Mouse (Mus musculus): ENCODE measurements around the gene Flot2. TPM values are rescaled to one million over a fixed set of nuclear protein-coding genes. Genes with fewer than 3 reads are reported as not detected.

The Flot2 gene
- polyA plus RNA-seq, 1 experiment from 2014 or later: 143 TPM

DNA sequence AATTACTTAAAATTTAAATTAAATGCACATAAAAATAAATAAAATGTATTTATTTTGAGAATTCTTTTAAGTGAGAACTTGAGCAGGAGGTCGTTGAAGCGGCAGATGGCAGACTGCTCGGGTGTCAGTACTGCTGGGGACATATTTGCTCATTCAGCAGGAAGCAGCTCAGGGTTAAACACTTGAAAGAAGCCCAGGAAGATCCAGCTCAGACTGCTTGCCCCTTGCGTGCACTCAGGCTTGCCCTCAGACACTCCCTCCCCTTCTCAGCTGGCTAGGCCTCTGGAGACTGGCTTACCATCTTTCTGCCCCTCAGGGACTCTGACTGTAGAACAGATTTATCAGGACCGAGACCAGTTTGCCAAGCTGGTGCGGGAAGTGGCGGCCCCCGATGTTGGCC lies 19.2 kb downstream of the Flot2 start:
- CTCF ChIA-PET: interaction anchor here (1.0 to 1.3 kb wide), 2 partner anchors 116 to 120 kb away, joined by 3 read pairs; partner anchors contain the start of genes Nek8 and Tlcd1
- TF ChIP-seq CTCF (IDR thresholded peaks at IDR 0.05): no peak
- no peaks in the 10 kb centered on the region for H3K27me3 ChIP-seq
- POLR2A ChIA-PET: interaction anchor here (0.6 to 1.2 kb wide), 2 partner anchors 23 to 53 kb away, joined by 3 read pairs; partner anchors contain the start of gene Eral1
- in situ Hi-C loops (cut with MboI; ENCODE audit: low pct_unique_long_range_greater_than_20kb): loop anchor here (5.0 kb wide), 1 partner anchor 100 kb away; no protein-coding TSS in a partner anchor
- ATAC-seq (no peak), DNase-seq (ENCODE audit: low read depth, low spot score) (no peak)

- ATAC-seq: peak; percentile 55
- in situ Hi-C loops (cut with MboI; ENCODE audit: low pct_unique_long_range_greater_than_20kb): loop anchor here (5.0 kb wide), 1 partner anchor 97 kb away; no protein-coding TSS in a partner anchor
- POLR2A ChIA-PET: interaction anchor here (0.9 kb wide), 1 partner anchor 15 kb away, joined by 3 read pairs; no protein-coding TSS in a partner anchor
- CTCF ChIA-PET: interaction anchor here (0.8 kb wide), 2 partner anchors 92 to 116 kb away, joined by 3 read pairs; no protein-coding TSS in a partner anchor
- DNase-seq (ENCODE audit: low read depth, low spot score): no peak
- no peak for TF ChIP-seq CTCF (IDR thresholded peaks at IDR 0.05)
- H3K27me3 ChIP-seq: no peaks in the 10 kb centered on the region
Measured at GRCm38 (mm10) chr11:78059833-78060757, 22.4 kb downstream of the Flot2 start.

GRCm38 (mm10) chr11:78062563-78062962 lies 24.8 kb downstream of the Flot2 start:
- H3K27me3 ChIP-seq: no peaks in the 10 kb centered on the region
- no peak for TF ChIP-seq CTCF (IDR thresholded peaks at IDR 0.05)
- CTCF ChIA-PET: no interaction called here
- in situ Hi-C loops (cut with MboI; ENCODE audit: low pct_unique_long_range_greater_than_20kb): no loop called here
- DNase-seq (ENCODE audit: low read depth, low spot score) (no peak), ATAC-seq (no peak)
- POLR2A ChIA-PET: no interaction called here

DNA sequence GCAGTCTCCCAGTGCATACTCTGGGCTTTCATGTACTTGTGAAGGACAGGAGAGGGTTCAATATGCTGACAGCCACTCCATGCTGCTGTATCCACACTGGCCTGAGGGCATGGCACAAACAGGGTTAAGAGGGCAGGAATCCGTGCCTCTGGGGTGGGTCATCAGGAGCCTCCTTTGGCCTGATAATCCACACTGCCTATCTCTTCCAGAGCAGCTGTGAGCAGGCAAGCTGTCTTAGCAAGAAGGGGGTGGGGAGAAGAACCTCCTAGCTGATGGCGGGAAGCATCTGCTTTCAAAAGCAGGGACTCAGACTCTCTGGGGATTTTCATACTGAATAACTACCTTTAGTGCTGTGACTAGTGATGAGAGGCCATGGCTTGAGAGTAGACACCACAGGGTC lies 28.2 kb downstream of the Flot2 start:
- ChIA-PET CTCF (no interaction called here), POLR2A (interaction anchor here (0.7 kb wide), 1 partner anchor 18 kb away, joined by 3 read pairs; no protein-coding TSS in a partner anchor)
- ATAC-seq (no peak), DNase-seq (ENCODE audit: low read depth, low spot score) (no peak)
- in situ Hi-C loops (cut with MboI; ENCODE audit: low pct_unique_long_range_greater_than_20kb): no loop called here
- no peak for TF ChIP-seq CTCF (IDR thresholded peaks at IDR 0.05)
- no peaks in the 10 kb centered on the region for H3K27me3 ChIP-seq

DNA sequence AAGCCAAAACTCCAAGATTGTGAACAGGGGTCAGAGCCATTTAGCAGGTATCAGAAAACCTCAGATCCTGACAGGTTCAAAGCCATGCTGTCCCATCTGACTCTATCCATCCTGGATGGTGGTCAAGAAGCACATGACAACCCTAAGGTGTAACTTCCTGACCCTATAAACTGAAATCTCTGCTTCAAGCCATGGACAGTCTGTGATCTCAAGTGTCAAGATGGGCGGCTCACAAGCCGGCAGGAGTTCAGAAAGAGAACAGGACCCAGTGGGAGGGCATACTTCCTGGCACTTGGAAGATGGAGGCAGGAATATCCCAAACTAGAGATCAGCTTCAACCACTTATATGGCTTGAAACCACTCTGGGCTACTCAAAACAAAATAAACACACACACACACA lies 28.9 kb downstream of the Flot2 start:
- no peak for DNase-seq (ENCODE audit: low read depth, low spot score)
- ATAC-seq: no peak
- POLR2A ChIA-PET: no interaction called here
- H3K27me3 ChIP-seq: no peaks in the 10 kb centered on the region
- CTCF ChIA-PET: no interaction called here
- TF ChIP-seq CTCF (IDR thresholded peaks at IDR 0.05): no peak
- in situ Hi-C loops (cut with MboI; ENCODE audit: low pct_unique_long_range_greater_than_20kb): no loop called here

- CTCF ChIA-PET: no interaction called here
- DNase-seq (ENCODE audit: low read depth, low spot score) (no peak), ATAC-seq (no peak)
- no peak for TF ChIP-seq CTCF (IDR thresholded peaks at IDR 0.05)
- in situ Hi-C loops (cut with MboI; ENCODE audit: low pct_unique_long_range_greater_than_20kb): no loop called here
- POLR2A ChIA-PET: no interaction called here
- H3K27me3 ChIP-seq: no peaks in the 10 kb centered on the region
Measured at GRCm38 (mm10) chr11:78067566-78067965, 29.8 kb downstream of the Flot2 start.

DNA sequence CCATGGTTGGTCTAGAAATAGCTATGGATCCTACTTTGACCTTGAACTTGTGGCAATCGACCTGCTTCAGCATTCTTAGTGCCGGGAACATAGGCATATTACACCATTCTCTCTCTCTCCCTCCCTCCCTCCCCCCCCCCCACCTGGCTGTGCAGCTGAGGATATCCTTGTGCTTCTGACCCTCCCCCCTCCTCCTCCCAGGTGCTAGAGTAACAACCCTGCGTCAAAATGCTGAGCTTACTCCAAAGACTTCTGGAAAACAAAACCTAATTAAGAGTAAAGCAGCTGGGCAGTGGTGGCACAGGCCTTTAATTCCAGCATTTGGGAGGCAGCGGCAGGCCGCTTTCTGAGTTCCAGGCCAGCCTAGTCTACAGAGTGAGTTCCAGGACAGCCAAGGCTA lies 31.4 kb downstream of the Flot2 start:
- no peak for TF ChIP-seq CTCF (IDR thresholded peaks at IDR 0.05)
- no peaks in the 10 kb centered on the region for H3K27me3 ChIP-seq
- ChIA-PET CTCF (interaction anchor here (1.1 to 1.5 kb wide), 2 partner anchors 11 to 83 kb away, joined by 3 to 8 read pairs; partner anchors contain the start of gene Eral1), POLR2A (no interaction called here)
- ATAC-seq (no peak), DNase-seq (ENCODE audit: low read depth, low spot score) (no peak)
- in situ Hi-C loops (cut with MboI; ENCODE audit: low pct_unique_long_range_greater_than_20kb): no loop called here

GRCm38 (mm10) chr11:78069646-78070045 lies 31.9 kb downstream of the Flot2 start:
- ChIA-PET CTCF (interaction anchor here (1.1 to 1.5 kb wide), 2 partner anchors 11 to 82 kb away, joined by 3 to 8 read pairs; partner anchors contain the start of gene Eral1), POLR2A (no interaction called here)
- in situ Hi-C loops (cut with MboI; ENCODE audit: low pct_unique_long_range_greater_than_20kb): no loop called here
- ATAC-seq (no peak), DNase-seq (ENCODE audit: low read depth, low spot score) (no peak)
- TF ChIP-seq CTCF (IDR thresholded peaks at IDR 0.05): no peak
- no peaks in the 10 kb centered on the region for H3K27me3 ChIP-seq

- H3K27me3 ChIP-seq: no peaks in the 10 kb centered on the region
- no peak for TF ChIP-seq CTCF (IDR thresholded peaks at IDR 0.05)
- in situ Hi-C loops (cut with MboI; ENCODE audit: low pct_unique_long_range_greater_than_20kb): no loop called here
- POLR2A ChIA-PET: no interaction called here
- no peak for DNase-seq (ENCODE audit: low read depth, low spot score)
- CTCF ChIA-PET: no interaction called here
- no peak for ATAC-seq
Measured at GRCm38 (mm10) chr11:78071938-78072337, 34.2 kb downstream of the Flot2 start.

DNA sequence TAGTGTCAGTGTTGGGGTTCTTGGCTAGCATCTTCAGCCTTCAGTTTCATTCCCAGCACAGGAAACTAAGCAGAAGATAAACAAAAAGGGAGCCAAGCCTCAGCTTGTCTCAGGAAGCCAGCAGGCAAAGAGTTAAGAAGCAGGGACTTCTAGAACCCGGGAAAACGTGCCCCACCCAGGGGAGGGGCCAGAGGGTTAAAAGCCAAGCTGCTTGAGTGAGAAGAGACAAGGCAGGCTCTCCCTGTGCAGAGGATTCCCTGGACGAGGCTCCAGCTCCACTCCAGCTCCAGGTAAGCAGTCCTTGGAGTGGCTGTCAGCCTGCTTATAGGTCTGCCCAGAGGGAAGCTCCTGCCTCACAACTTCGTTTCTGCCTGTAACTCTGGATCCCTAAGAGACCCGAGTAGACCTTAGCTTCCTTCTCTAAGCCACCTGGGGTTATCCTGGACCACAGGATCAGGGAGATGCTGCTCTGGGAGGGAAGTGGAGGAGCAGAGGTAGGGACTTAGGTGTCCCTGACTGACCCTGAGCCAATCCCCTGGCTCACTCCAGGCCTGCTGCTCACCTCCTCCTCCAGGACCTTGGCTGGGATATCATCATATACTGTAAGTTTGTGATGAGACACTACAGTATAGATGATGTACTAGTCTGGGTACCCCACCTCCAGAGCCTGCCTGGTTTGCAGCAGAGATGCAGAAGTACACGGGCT lies 34.8 kb downstream of the Flot2 start:
- POLR2A ChIA-PET: no interaction called here
- CTCF ChIA-PET: no interaction called here
- no peak for ATAC-seq
- DNase-seq (ENCODE audit: low read depth, low spot score): no peak
- no peak for TF ChIP-seq CTCF (IDR thresholded peaks at IDR 0.05)
- in situ Hi-C loops (cut with MboI; ENCODE audit: low pct_unique_long_range_greater_than_20kb): no loop called here
- no peaks in the 10 kb centered on the region for H3K27me3 ChIP-seq
